Mouse (Mus musculus) liver, embryonic 16.5 days (tissue): Measurements from ENCODE around the gene Gm45021. TPM values are rescaled to one million over a fixed set of nuclear protein-coding genes. Genes with fewer than 3 reads are reported as not detected.

Experiments
- ATAC-seq: fragments of 200-750 bp; cut with Nextera tagmentation; 2 replicates; pipeline ENCODE4 v1.8.0; 2017; ENCODE audit warnings: low read depth, mild to moderate bottlenecking, moderate number of reproducible peaks, moderate library complexity
- H3K27ac ChIP-seq: fragments of 300-500 bp; sonication (generic); 2 replicates; pipeline ENCODE4 v1.5.1; 2014; ENCODE audit warnings: mild to moderate bottlenecking, low read length
- H3K27me3 ChIP-seq: fragments of 300-500 bp; sonication (generic); 2 replicates; pipeline ENCODE4 v1.6.1; 2014; ENCODE audit warnings: low read depth, low read length, mixed read lengths; ENCODE audit not compliant: control insufficient read depth, insufficient read depth
- H3K36me3 ChIP-seq: fragments of 300-500 bp; sonication (generic); 2 replicates; pipeline ENCODE4 v1.6.1; 2014; ENCODE audit warnings: mild to moderate bottlenecking; ENCODE audit not compliant: control insufficient read depth, insufficient read depth
- H3K4me1 ChIP-seq: fragments of 300-500 bp; sonication (generic); 2 replicates; pipeline ENCODE4 v1.6.1; 2014; ENCODE audit warnings: low read depth, low read length, mixed read lengths; ENCODE audit not compliant: control insufficient read depth
- H3K4me2 ChIP-seq: fragments of 300-500 bp; sonication (generic); 2 replicates; pipeline ENCODE4 v1.6.1; 2014; ENCODE audit warnings: low read depth, low read length, mixed read lengths
- H3K4me3 ChIP-seq: fragments of 300-500 bp; sonication (generic); 2 replicates; pipeline ENCODE4 v1.5.1; 2014; ENCODE audit warnings: low read depth, mild to moderate bottlenecking, low read length
- H3K9ac ChIP-seq: fragments of 300-500 bp; sonication (generic); 2 replicates; pipeline ENCODE4 v1.6.1; 2014; ENCODE audit warnings: low read depth, low read length
- H3K9me3 ChIP-seq: fragments of 300-500 bp; sonication (generic); replicated peaks from 2 replicates; pipeline ENCODE4 v1.6.1; 2016; ENCODE audit warnings: low read length; ENCODE audit not compliant: control insufficient read depth
- WGBS: fragments of 180-500 bp; shearing (Covaris S2); extraction: QIAGEN DNeasy Blood & Tissue Kit; methylation state at CpG from one replicate; pipeline ENCODE4 v1.1.7; 2014; ENCODE audit not compliant: insufficient replicate concordance; 5-methylcytosine and 5-hydroxymethylcytosine counted together
- polyA plus RNA-seq: library from polyadenylated mRNA; unstranded; fragments of >200 nt; fragmentation: Nextera tagmentation; extraction: Ambion mirVana; gene quantifications from 2 replicates; pipeline ENCODE4 v1.2.1, GENCODE M21; 2015

The Gm45021 gene
- polyA plus RNA-seq, 1 experiment from 2014 or later, result not detected

DNA sequence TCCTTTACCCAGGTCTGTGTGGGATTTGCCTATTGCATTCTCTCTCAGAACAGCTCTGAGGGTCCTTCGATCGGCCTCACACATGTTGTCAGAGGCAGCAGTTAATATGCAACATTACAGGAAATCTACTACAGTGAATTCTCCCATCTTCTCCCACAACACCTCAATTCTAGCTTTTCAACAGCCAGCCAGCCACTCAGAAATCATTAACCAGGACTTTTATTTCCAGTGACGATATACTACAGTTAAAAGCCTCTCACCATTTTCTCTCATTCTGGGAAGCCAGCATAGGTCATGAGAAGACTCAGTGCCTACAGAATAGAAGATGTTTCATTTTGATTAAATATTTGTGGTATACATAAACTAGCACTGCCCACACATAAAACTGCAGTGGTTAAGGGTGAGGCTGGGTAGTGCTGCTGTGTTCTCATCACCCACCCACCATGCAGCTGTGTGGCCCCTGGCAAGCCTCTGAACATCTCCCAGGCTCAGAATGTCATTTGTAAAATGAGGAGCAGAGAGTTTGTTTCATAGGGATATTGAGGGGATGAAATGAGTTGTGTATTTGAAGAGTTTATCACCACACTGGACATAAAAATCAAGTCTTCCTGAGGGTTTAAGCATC lies 1.9 kb downstream of the Gm45021 start:
- Histone ChIP-seq H3K27ac (peak overlapping the region; percentile 58), H3K36me3 (peaks cover 4% of the 10 kb centered on the region), H3K4me2 (peak overlapping the region; percentile 18)

DNA sequence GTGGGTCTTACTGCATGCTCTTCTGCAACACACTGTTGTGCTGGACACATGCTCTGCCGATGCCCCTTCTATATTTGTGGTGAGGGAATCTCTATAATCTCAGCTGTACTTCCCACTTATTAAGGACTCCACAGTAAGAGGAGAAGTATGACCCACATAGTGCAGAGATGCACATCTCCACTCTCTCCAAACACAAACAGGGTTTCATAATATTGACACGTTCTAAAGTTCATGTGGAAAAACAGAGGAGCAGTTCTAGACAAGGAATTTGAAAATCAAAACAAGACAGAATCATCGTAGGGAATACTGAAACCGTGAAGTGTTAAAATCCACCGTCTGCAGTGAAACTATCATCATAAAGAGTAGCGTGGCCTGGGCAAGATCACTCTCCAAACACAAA lies 2.5 kb downstream of the Gm45021 start:
- Histone ChIP-seq H3K27ac (peak overlapping the region; percentile 72), H3K4me2 (peak overlapping the region; percentile 27), H3K9ac (no peak overlapping the region), H3K36me3 (peaks cover 10% of the 10 kb centered on the region), H3K4me1 (peaks cover 9% of the 10 kb centered on the region), H3K27me3 (no peaks in the 10 kb centered on the region), H3K9me3 (no peaks in the 10 kb centered on the region), H3K4me3 (no peak overlapping the region)
- 59% methylated on average over 6 of the region's 6 CpGs for WGBS
- ATAC-seq, result 0 out of 2 replicates have a peak, but pooled peaks have one; percentile 42

More for the DNA sequence above, 1.9 kb downstream of the Gm45021 start:
- Histone ChIP-seq H3K4me1 (peaks cover 9% of the 10 kb centered on the region), H3K4me3 (no peak overlapping the region), H3K9me3 (no peaks in the 10 kb centered on the region), H3K9ac (no peak overlapping the region), H3K27me3 (no peaks in the 10 kb centered on the region)
- WGBS, result 54% methylated on average over 3 of the region's 3 CpGs
- ATAC-seq, result no peak

DNA sequence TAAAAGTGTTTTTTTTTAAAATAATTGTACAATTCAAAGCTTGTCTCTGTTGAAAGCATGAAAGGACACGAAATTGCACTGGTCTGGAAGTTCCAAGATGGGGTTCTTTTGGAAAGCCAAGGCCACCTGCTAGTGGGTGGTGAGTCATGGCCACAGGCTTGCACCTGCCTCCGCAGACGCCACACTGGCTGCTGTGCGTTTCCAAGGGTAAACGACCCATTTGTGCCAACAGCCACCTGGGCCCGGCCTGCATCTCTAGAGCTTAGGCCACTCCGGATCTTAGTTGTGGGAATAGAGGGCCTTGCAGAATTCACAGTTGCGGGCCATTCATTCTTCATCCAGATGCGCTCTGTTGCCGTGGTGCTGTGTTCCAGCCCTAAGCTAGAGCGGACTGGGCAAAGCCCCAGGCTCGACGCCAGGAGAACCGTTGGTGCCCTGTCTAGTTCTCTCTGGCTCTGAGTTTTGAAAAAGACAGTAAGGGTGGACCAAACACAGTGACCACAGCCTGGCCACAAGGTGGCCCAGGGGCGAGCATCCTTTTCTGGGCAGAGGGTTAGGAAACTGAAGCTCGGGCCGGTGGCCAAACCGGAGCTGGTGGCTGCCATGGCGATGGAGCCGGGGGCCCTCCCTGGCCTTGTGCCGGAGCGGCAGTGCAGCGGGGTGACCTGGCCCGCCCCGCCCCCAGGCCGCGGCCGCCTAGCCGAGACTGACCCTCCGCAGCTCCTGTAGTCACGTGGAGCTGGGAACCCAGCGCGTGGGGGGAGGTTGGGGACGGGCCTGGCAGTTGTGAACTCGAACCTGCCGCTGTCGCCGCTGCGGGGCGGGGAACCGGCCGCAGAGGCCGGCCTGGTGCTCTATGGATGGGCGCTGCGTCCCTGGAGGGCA lies 4.0 kb downstream of the Gm45021 start, which contains the start of the genes Repin1 and Gm44965:
Gene Repin1, plus strand, starts transcription at position 726 of the 885 bp plus-strand sequence.
Gene Gm44965, plus strand, starts transcription at position 784 of the 885 bp plus-strand sequence.
- Histone ChIP-seq H3K9ac (peak within 1 kb of the TSS; percentile 70), H3K4me2 (peak within 1 kb of the TSS; percentile 69), H3K36me3 (peaks cover 23% of the 10 kb centered on the region), H3K4me1 (peaks cover 9% of the 10 kb centered on the region), H3K9me3 (no peaks in the 10 kb centered on the region), H3K27me3 (no peaks in the 10 kb centered on the region), H3K27ac (peak within 1 kb of the TSS; percentile 76), H3K4me3 (peak within 1 kb of the TSS; percentile 70)
- 8% methylated on average over 45 of the region's 45 CpGs for WGBS
- peak; percentile 89 for ATAC-seq

DNA sequence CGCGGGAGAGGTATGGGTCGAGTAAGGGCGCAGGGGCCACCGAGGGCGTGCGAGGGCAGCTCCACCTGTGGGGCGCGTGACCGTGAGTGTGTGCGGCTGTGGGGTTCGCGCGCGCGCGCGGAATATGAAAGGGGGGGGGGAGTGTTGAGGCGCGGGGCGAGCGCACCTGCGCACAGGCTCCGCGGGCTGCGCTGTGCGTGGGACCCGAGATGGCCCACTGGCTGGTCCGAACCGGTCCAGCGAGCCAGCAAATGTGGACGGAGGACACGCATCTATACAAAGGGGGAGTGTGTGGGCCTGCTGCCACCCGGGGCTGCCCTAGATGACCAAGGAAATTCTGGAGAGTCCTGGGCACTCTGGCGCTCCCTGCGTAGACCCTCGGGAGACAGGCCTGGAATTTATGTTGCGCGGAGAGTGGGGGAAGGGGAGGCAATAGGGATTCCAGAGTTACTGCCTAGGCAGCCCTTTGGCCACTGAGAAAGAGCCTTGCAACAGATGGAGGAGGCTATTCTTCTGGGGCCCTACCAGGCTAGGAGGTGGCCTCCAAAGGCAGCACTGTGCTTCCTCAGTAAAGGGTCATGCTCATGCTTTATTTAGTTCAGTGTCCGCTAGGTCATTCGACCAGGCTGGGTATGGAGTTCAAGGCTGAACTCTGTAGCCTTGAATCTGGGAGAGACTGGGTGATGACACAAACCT lies 4.8 kb downstream of the Gm45021 start:
- H3K9me3 ChIP-seq, result no peaks in the 10 kb centered on the region
- H3K4me3 ChIP-seq, result peak overlapping the region; percentile 70
- 1% methylated on average over 34 of the region's 41 CpGs for WGBS
- no peaks in the 10 kb centered on the region for H3K27me3 ChIP-seq
- ATAC-seq, result peak; percentile 11; the same call in 1 of the 2 replicates
- peak overlapping the region; percentile 69 for H3K4me2 ChIP-seq
- peaks cover 23% of the 10 kb centered on the region for H3K36me3 ChIP-seq
- H3K4me1 ChIP-seq, result peaks cover 9% of the 10 kb centered on the region
- peak overlapping the region; percentile 76 for H3K27ac ChIP-seq
- peak overlapping the region; percentile 70 for H3K9ac ChIP-seq

DNA sequence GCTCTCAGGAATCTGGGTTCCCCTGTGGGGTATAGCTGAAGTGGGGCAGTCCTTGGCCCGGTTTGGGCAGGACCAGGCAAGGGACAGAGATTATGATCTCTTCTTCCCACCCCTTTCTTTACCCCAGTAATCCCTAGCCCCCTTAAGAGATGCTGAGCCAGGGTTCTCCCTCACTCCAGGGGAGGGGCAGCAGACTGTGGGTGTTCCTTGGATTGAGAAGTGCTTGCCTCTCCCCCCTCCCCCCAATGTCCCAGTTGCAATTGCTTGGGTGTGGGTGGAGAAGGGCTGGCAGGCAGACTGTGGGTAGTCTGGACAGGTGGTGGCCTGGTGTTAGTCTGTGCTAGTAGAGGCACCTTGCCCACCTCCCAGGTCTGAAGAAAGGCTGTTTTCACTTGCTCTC lies 5.9 kb downstream of the Gm45021 start:
- WGBS, result 33% methylated on average over 1 of the region's 1 CpGs
- H3K27me3 ChIP-seq, result no peaks in the 10 kb centered on the region
- no peaks in the 10 kb centered on the region for H3K9me3 ChIP-seq
- ATAC-seq, result no peak
- H3K9ac ChIP-seq, result peak overlapping the region; percentile 70; the same call in 1 of the 2 replicates
- 0 out of 2 replicates have a peak overlapping the region, but pooled peaks have one; percentile 9 for H3K27ac ChIP-seq
- peak overlapping the region; percentile 70 for H3K4me3 ChIP-seq
- peaks cover 9% of the 10 kb centered on the region for H3K4me1 ChIP-seq
- peak overlapping the region; percentile 69 for H3K4me2 ChIP-seq
- H3K36me3 ChIP-seq, result peaks cover 23% of the 10 kb centered on the region

DNA sequence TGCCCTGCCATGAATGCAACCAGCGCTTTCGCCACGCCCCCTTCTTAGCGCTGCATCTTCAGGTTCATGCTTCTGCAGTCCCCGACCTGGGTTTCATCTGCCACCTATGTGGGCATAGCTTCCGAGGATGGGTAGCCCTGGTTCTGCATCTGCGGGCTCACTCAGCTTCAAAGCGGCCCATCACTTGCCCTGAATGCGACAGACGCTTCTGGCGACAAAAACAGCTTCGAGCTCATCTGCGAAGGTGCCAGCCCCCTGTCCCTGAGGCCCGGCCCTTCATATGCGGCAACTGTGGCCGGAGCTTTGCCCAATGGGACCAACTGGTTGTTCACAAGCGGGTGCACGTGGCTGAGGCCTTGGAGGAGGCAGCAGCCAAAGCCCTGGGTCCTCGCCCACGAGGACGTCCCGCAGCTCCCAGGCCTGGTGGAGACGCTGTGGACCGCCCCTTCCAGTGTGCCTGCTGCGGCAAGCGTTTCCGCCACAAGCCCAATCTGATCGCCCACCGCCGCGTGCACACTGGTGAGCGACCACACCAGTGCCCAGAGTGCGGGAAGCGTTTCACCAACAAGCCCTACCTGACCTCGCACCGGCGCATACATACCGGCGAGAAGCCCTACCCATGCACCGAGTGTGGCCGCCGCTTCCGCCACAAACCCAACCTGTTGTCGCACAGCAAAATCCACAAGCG lies 7.3 kb downstream of the Gm45021 start:
- 87% methylated on average over 45 of the region's 45 CpGs for WGBS
- H3K4me3 ChIP-seq, result no peak overlapping the region
- peaks cover 23% of the 10 kb centered on the region for H3K36me3 ChIP-seq
- no peaks in the 10 kb centered on the region for H3K27me3 ChIP-seq
- H3K4me2 ChIP-seq, result no peak overlapping the region
- H3K9me3 ChIP-seq, result no peaks in the 10 kb centered on the region
- no peak for ATAC-seq
- no peak overlapping the region for H3K9ac ChIP-seq
- H3K27ac ChIP-seq, result no peak overlapping the region
- peaks cover 17% of the 10 kb centered on the region for H3K4me1 ChIP-seq

DNA sequence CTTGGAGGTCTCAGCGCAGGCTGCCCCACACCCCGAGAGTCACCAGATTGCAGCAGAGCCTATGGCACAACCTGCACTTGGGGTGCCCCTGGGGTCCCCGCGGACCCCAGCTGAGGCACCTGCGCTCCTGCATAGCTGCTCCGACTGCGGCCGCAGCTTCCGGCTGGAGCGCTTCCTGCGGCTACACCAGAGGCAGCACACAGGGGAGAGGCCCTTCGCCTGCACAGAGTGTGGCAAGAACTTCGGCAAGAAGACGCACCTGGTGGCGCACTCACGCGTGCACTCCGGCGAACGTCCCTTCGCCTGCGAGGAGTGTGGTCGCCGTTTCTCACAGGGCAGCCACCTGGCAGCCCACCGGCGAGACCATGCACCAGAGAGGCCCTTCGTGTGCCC lies 7.8 kb downstream of the Gm45021 start:
- Histone ChIP-seq H3K4me1 (peaks cover 18% of the 10 kb centered on the region), H3K4me3 (no peak overlapping the region)

DNA sequence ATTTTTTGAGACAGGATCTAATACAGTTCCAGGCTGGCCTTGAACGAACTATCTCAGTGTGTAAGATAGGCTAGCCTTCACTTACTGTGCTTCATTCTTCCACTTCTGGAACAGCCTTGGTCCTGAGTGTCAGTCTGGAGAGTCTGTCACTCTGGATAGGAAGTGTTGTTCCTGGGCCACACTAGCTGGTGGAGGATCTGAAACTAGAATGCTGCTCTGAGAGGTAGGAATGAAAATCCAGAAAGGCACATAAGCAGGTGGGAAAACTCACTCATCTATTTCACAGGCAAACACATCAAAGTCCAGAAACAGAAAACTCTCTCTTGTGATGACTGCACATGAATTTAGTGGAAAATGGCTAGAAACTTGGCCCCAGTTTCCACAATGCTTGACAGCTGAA lies 11.2 kb downstream of the Gm45021 start:
- Histone ChIP-seq H3K9me3 (no peaks in the 10 kb centered on the region), H3K27me3 (no peaks in the 10 kb centered on the region), H3K36me3 (peaks cover 23% of the 10 kb centered on the region), H3K4me3 (no peak overlapping the region), H3K4me1 (peaks cover 16% of the 10 kb centered on the region), H3K9ac (no peak overlapping the region), H3K4me2 (no peak overlapping the region), H3K27ac (no peak overlapping the region)
- no peak for ATAC-seq
- WGBS, result 59% methylated on average over 1 of the region's 1 CpGs

More for the DNA sequence above, 7.8 kb downstream of the Gm45021 start:
- Histone ChIP-seq H3K9ac (no peak overlapping the region), H3K27me3 (no peaks in the 10 kb centered on the region), H3K27ac (no peak overlapping the region), H3K9me3 (no peaks in the 10 kb centered on the region), H3K4me2 (no peak overlapping the region), H3K36me3 (peaks cover 23% of the 10 kb centered on the region)
- ATAC-seq, result no peak
- WGBS, result 91% methylated on average over 27 of the region's 27 CpGs
